Mouse (Mus musculus): ENCODE results near the gene Mdh1. TPM values are rescaled to one million over a fixed set of nuclear protein-coding genes. Genes with fewer than 3 reads are reported as not detected.

Gene Mdh1
- polyA plus RNA-seq, 1 experiment from 2014 or later: 521 TPM

- Histone ChIP-seq H3K4me1 (ENCODE audit: control insufficient read depth, insufficient read depth, low read length) (peaks cover 15% of the 10 kb centered on the region), H3K9ac (ENCODE audit: low read depth, low read length) (no peak overlapping the region), H3K4me2 (replicated peaks; ENCODE audit: low read depth, low read length) (no peak overlapping the region), H3K27ac (ENCODE audit: low read depth, low read length) (no peak overlapping the region), H3K27me3 (ENCODE audit: control insufficient read depth, insufficient read depth, low read length) (no peaks in the 10 kb centered on the region), H3K36me3 (ENCODE audit: control insufficient read depth, insufficient read depth, low read length) (peaks cover 31% of the 10 kb centered on the region), H3K4me3 (ENCODE audit: low read length) (no peak overlapping the region), H3K9me3 (ENCODE audit: control insufficient read depth, low read length) (no peaks in the 10 kb centered on the region)
- no peak for ATAC-seq (ENCODE audit: low FRiP score, low TSS enrichment)
- WGBS: 98% methylated on average over 1 of the region's 1 CpGs
Measured at GRCm38 (mm10) chr11:21567733-21568132, 4.4 kb downstream of the Mdh1 start.

- Histone ChIP-seq H3K4me3 (ENCODE audit: low read length) (no peak overlapping the region), H3K4me1 (ENCODE audit: control insufficient read depth, insufficient read depth, low read length) (peaks cover 13% of the 10 kb centered on the region), H3K27me3 (ENCODE audit: control insufficient read depth, insufficient read depth, low read length) (no peaks in the 10 kb centered on the region), H3K9me3 (ENCODE audit: control insufficient read depth, low read length) (no peaks in the 10 kb centered on the region), H3K4me2 (replicated peaks; ENCODE audit: low read depth, low read length) (no peak overlapping the region), H3K27ac (ENCODE audit: low read depth, low read length) (no peak overlapping the region), H3K9ac (ENCODE audit: low read depth, low read length) (no peak overlapping the region), H3K36me3 (ENCODE audit: control insufficient read depth, insufficient read depth, low read length) (peaks cover 35% of the 10 kb centered on the region)
- no peak for ATAC-seq (ENCODE audit: low FRiP score, low TSS enrichment)
- 93% methylated on average over 6 of the region's 6 CpGs for WGBS
Measured at GRCm38 (mm10) chr11:21566934-21567333, 5.2 kb downstream of the Mdh1 start.

DNA sequence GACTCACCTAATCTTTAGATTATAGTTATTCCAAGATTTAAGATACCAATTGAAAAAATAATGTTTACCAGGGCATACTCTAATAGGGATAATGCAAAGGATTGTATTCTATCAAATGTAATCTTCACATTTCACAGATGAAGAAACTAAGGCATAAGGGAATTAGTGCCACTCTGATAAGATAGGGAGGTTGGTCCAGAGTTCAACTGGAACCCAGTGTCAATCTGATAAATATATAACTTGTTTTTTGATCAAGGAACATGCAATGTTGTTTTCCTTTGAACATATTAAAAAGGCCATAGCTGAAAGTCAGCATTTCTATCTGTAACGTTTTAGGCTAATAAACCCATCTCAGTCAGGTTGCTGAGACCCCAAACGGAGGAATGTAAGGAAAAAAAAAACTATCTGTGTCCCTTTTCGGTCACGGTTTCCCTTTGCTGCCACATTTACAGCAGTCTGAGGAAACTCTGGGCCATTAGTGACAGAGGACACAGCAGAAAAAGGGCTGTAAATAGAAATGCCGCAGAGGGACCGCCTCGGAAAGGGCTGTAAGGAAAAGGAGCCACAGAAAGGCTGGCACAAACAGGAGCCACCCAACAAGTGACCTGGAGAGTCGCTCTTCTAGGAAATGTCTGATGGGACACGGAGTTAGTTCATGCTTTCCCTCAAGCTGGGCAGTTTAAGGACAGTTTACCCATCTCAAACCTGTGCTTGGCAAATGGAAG lies 7.3 kb downstream of the Mdh1 start:
- H3K27me3 ChIP-seq (ENCODE audit: control insufficient read depth, insufficient read depth, low read length): no peaks in the 10 kb centered on the region

DNA sequence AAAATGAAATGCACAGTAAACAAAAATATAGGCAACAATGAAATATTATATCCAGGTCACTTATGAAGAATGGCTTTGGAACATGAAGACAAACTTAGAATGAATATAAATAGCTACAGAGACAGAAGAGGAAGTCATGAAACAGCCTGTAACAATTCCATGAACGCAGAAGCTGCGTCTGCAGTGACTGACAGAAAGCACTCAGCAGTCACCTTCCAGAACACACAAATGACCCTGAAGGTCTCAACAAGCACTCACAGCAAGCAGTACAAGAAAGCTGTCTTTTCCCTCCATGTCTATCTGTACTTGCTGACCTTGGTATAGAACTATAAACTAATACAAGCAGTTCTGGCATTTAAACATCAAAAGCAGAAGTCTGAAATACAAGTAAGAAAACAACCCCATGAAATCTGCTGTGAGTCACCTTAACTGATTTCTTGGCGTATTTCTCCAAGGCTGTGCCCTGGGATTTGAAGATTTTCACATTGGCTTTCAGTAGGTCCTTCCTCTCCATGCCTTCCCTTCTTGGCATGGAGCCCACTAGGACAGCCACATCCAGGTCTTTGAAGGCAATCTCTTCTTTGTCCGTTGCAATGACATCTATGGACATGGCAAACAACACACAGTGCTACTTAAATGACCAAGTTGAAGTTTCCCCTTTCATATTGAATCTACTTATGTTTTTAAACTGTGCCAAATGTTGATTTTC lies 8.4 kb downstream of the Mdh1 start:
- H3K4me2 ChIP-seq (replicated peaks; ENCODE audit: low read depth, low read length): no peak overlapping the region
- ATAC-seq (ENCODE audit: low FRiP score, low TSS enrichment): no peak
- WGBS: 85% methylated on average over 4 of the region's 4 CpGs
- H3K4me3 ChIP-seq (ENCODE audit: low read length): no peak overlapping the region
- no peaks in the 10 kb centered on the region for H3K9me3 ChIP-seq (ENCODE audit: control insufficient read depth, low read length)
- peaks cover 63% of the 10 kb centered on the region for H3K36me3 ChIP-seq (ENCODE audit: control insufficient read depth, insufficient read depth, low read length)
- no peak overlapping the region for H3K9ac ChIP-seq (ENCODE audit: low read depth, low read length)
- H3K27ac ChIP-seq (ENCODE audit: low read depth, low read length): no peak overlapping the region
- H3K4me1 ChIP-seq (ENCODE audit: control insufficient read depth, insufficient read depth, low read length): no peaks in the 10 kb centered on the region
- H3K27me3 ChIP-seq (ENCODE audit: control insufficient read depth, insufficient read depth, low read length): no peaks in the 10 kb centered on the region

More for the DNA sequence above, 7.3 kb downstream of the Mdh1 start:
- Histone ChIP-seq H3K4me3 (ENCODE audit: low read length) (no peak overlapping the region), H3K27ac (ENCODE audit: low read depth, low read length) (no peak overlapping the region), H3K4me1 (ENCODE audit: control insufficient read depth, insufficient read depth, low read length) (peaks cover 7% of the 10 kb centered on the region; the same call in 1 of the 2 replicates), H3K9ac (ENCODE audit: low read depth, low read length) (no peak overlapping the region), H3K4me2 (replicated peaks; ENCODE audit: low read depth, low read length) (no peak overlapping the region), H3K9me3 (ENCODE audit: control insufficient read depth, low read length) (no peaks in the 10 kb centered on the region), H3K36me3 (ENCODE audit: control insufficient read depth, insufficient read depth, low read length) (peaks cover 52% of the 10 kb centered on the region)
- no peak for ATAC-seq (ENCODE audit: low FRiP score, low TSS enrichment)
- 77% methylated on average over 9 of the region's 9 CpGs for WGBS

- Histone ChIP-seq H3K4me1 (ENCODE audit: control insufficient read depth, insufficient read depth, low read length) (no peaks in the 10 kb centered on the region), H3K4me2 (replicated peaks; ENCODE audit: low read depth, low read length) (no peak overlapping the region), H3K36me3 (ENCODE audit: control insufficient read depth, insufficient read depth, low read length) (peaks cover 74% of the 10 kb centered on the region), H3K27me3 (ENCODE audit: control insufficient read depth, insufficient read depth, low read length) (no peaks in the 10 kb centered on the region), H3K27ac (ENCODE audit: low read depth, low read length) (no peak overlapping the region), H3K9me3 (ENCODE audit: control insufficient read depth, low read length) (no peaks in the 10 kb centered on the region), H3K4me3 (ENCODE audit: low read length) (no peak overlapping the region), H3K9ac (ENCODE audit: low read depth, low read length) (no peak overlapping the region)
- 87% methylated on average over 5 of the region's 5 CpGs for WGBS
- no peak for ATAC-seq (ENCODE audit: low FRiP score, low TSS enrichment)
Measured at GRCm38 (mm10) chr11:21561347-21561746, 10.8 kb downstream of the Mdh1 start.

DNA sequence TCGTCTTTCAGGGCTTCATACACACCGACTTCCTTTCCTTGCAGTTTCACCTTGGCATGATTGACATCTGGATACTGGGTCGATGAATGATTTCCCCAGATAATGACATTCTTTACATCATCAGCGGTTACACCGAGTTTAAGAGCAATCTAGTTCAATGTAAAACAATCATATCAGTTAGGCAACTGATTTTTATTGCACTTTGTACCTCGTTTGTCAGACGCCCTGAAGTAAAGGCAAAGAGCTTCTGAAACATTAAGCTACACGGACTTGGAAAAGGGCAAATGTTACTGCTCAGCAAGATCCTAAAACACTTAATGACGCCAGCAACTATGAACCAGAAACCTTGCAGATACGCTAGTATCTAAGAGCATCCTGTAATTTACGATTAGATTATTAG lies 12.4 kb downstream of the Mdh1 start:
- Histone ChIP-seq H3K27me3 (ENCODE audit: control insufficient read depth, insufficient read depth, low read length) (no peaks in the 10 kb centered on the region), H3K4me1 (ENCODE audit: control insufficient read depth, insufficient read depth, low read length) (no peaks in the 10 kb centered on the region), H3K9ac (ENCODE audit: low read depth, low read length) (no peak overlapping the region), H3K27ac (ENCODE audit: low read depth, low read length) (no peak overlapping the region), H3K4me3 (ENCODE audit: low read length) (no peak overlapping the region), H3K9me3 (ENCODE audit: control insufficient read depth, low read length) (no peaks in the 10 kb centered on the region), H3K36me3 (ENCODE audit: control insufficient read depth, insufficient read depth, low read length) (peaks cover 60% of the 10 kb centered on the region), H3K4me2 (replicated peaks; ENCODE audit: low read depth, low read length) (no peak overlapping the region)
- ATAC-seq (ENCODE audit: low FRiP score, low TSS enrichment): no peak
- 75% methylated on average over 11 of the region's 11 CpGs for WGBS

DNA sequence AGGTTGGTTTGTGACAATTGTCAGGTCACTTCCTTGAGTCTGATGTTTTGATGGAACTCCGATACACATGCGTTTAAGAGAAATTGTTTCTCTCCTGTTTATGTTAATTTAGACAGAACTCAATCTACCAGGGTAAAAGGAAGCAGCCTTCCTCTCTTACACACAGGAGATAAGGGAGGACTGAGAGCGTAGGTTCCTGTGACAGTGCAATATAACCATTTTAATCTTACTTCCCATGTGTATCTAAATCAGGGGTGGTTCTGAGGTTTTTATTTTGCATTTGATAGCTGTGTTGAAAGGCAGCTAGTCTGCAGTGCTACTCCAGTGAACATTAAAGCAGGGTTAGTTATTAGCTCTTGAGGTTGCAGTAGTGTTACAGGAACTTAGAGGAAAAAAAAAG lies 20.1 kb downstream of the Mdh1 start:
- Histone ChIP-seq H3K9ac (ENCODE audit: low read depth, low read length) (no peak overlapping the region), H3K27me3 (ENCODE audit: control insufficient read depth, insufficient read depth, low read length) (no peaks in the 10 kb centered on the region), H3K9me3 (ENCODE audit: control insufficient read depth, low read length) (no peaks in the 10 kb centered on the region), H3K4me2 (replicated peaks; ENCODE audit: low read depth, low read length) (no peak overlapping the region), H3K4me3 (ENCODE audit: low read length) (no peak overlapping the region), H3K4me1 (ENCODE audit: control insufficient read depth, insufficient read depth, low read length) (no peaks in the 10 kb centered on the region), H3K27ac (ENCODE audit: low read depth, low read length) (no peak overlapping the region), H3K36me3 (ENCODE audit: control insufficient read depth, insufficient read depth, low read length) (no peaks in the 10 kb centered on the region)
- 65% methylated on average over 3 of the region's 3 CpGs for WGBS
- no peak for ATAC-seq (ENCODE audit: low FRiP score, low TSS enrichment)

- 79% methylated on average over 12 of the region's 12 CpGs for WGBS
- H3K4me3 ChIP-seq (ENCODE audit: low read length): no peak overlapping the region
- H3K4me2 ChIP-seq (replicated peaks; ENCODE audit: low read depth, low read length): no peak overlapping the region
- ATAC-seq (ENCODE audit: low FRiP score, low TSS enrichment): no peak
- H3K9me3 ChIP-seq (ENCODE audit: control insufficient read depth, low read length): no peaks in the 10 kb centered on the region
- no peaks in the 10 kb centered on the region for H3K4me1 ChIP-seq (ENCODE audit: control insufficient read depth, insufficient read depth, low read length)
- H3K36me3 ChIP-seq (ENCODE audit: control insufficient read depth, insufficient read depth, low read length): no peaks in the 10 kb centered on the region
- H3K27me3 ChIP-seq (ENCODE audit: control insufficient read depth, insufficient read depth, low read length): no peaks in the 10 kb centered on the region
- no peak overlapping the region for H3K9ac ChIP-seq (ENCODE audit: low read depth, low read length)
- H3K27ac ChIP-seq (ENCODE audit: low read depth, low read length): 0 out of 2 replicates have a peak overlapping the region, but pooled peaks have one; percentile 14
Measured at GRCm38 (mm10) chr11:21550222-21551173, 21.7 kb downstream of the Mdh1 start.

Data from kidney, embryonic 14.5 days (tissue).